Mouse (Mus musculus): ENCODE data around the gene Wipi1. TPM values are rescaled to one million over a fixed set of nuclear protein-coding genes. Genes with fewer than 3 reads are reported as not detected.

The Wipi1 gene
- total and polyA plus RNA-seq, 3 experiments = 2.6 to 8.2 TPM; not detected in 1

- TF ChIP-seq UBTF (IDR thresholded peaks at IDR 0.05; ENCODE audit: borderline replicate concordance, insufficient read depth, low read depth, low read length) = no peak
Observed at GRCm38 (mm10) chr11:109583986-109584385, 27.8 kb downstream of the Wipi1 start (continued).

GRCm38 (mm10) chr11:109579999-109580398 lies 31.8 kb downstream of the Wipi1 start:
- TF ChIP-seq SIN3A (IDR thresholded peaks at IDR 0.05; ENCODE audit: low read length) (no peak), KAT2A (conservative IDR thresholded peaks at IDR 0.05; ENCODE audit: low read depth, low read length) (no peak), MYB (IDR thresholded peaks at IDR 0.05; ENCODE audit: low read depth, low read length) (no peak), POLR2A (IDR thresholded peaks at IDR 0.05; ENCODE audit: control insufficient read depth in 1 of 2, insufficient read depth in 1 of 2, low read depth in 1 of 2, low read length in 2 of 2, poor library complexity in 1 of 2) (no peak), MAX (IDR thresholded peaks at IDR 0.05; ENCODE audit: low read length) (no peak), MXI1 (IDR thresholded peaks at IDR 0.05; ENCODE audit: low read depth, low read length) (no peak), CHD1 (IDR thresholded peaks at IDR 0.05; ENCODE audit: low read depth, low read length) (no peak), POLR2AphosphoS5 (IDR thresholded peaks at IDR 0.05; ENCODE audit: borderline replicate concordance, low read depth, low read length) (no peak), ZNF384 (IDR thresholded peaks at IDR 0.05; ENCODE audit: low read depth, low read length) (no peak), TCF12 (IDR thresholded peaks at IDR 0.05; ENCODE audit: low read depth, low read length) (no peak), ZMIZ1 (IDR thresholded peaks at IDR 0.05; ENCODE audit: low read depth, low read length) (no peak)
- Histone ChIP-seq H3K9ac (ENCODE audit: control insufficient read depth, low read depth, low read length, poor library complexity, severe bottlenecking) (no peak overlapping the region), H3K4me3 (ENCODE audit: control insufficient read depth in 1 of 2, insufficient read depth in 1 of 2, low read depth in 2 of 2, low read length in 2 of 2) (no peak overlapping the region), H3K9me3 (replicated peaks; ENCODE audit: insufficient read depth, low read length) (no peaks in the 10 kb centered on the region), H3K27me3 (ENCODE audit: control insufficient read depth in 1 of 2, insufficient read depth in 2 of 2, low read length in 2 of 2) (no peaks in the 10 kb centered on the region), H3K36me3 (ENCODE audit: control insufficient read depth in 1 of 2, insufficient read depth in 2 of 2, low read length in 2 of 2) (peaks cover 0 to 21% of the 10 kb centered on the region in 2 experiments; a peak in 2 of 4 replicates), H3K27ac (ENCODE audit: control insufficient read depth, low read depth, low read length) (no peak overlapping the region), H3K79me2 (ENCODE audit: control insufficient read depth, insufficient read depth, low read length, poor library complexity) (no peaks in the 10 kb centered on the region), H3K4me1 (ENCODE audit: control insufficient read depth in 1 of 2, insufficient read depth in 2 of 2, low read length in 2 of 2) (peaks cover 23 to 24% of the 10 kb centered on the region in 2 experiments)
- no peak for DNase-seq (ENCODE audit: low read depth, low spot score)

- Histone ChIP-seq H3K79me2 (ENCODE audit: control insufficient read depth, insufficient read depth, low read length, poor library complexity) (no peaks in the 10 kb centered on the region), H3K4me1 (ENCODE audit: control insufficient read depth in 1 of 2, insufficient read depth in 2 of 2, low read length in 2 of 2) (peaks cover 10 to 14% of the 10 kb centered on the region in 2 experiments)
- no peak for TF ChIP-seq ZKSCAN1 (IDR thresholded peaks at IDR 0.05; ENCODE audit: low read depth, low read length)
- TF ChIP-seq SIN3A (IDR thresholded peaks at IDR 0.05; ENCODE audit: low read length) = no peak
- no peak for TF ChIP-seq CHD1 (IDR thresholded peaks at IDR 0.05; ENCODE audit: low read depth, low read length)
- TF ChIP-seq SMC3 (IDR thresholded peaks at IDR 0.05; ENCODE audit: low read depth, low read length) = no peak
- TF ChIP-seq MYB (IDR thresholded peaks at IDR 0.05; ENCODE audit: low read depth, low read length) = no peak
- TF ChIP-seq ETS1 (IDR thresholded peaks at IDR 0.05; ENCODE audit: low read depth, low read length) = no peak
- no peak for TF ChIP-seq TBP (IDR thresholded peaks at IDR 0.05; ENCODE audit: low read depth, low read length)
- TF ChIP-seq BHLHE40 (IDR thresholded peaks at IDR 0.05; ENCODE audit: borderline replicate concordance, low read depth, low read length) = no peak
- TF ChIP-seq RAD21 (IDR thresholded peaks at IDR 0.05; ENCODE audit: low read depth, low read length) = no peak
- no peak for TF ChIP-seq NELFE (IDR thresholded peaks at IDR 0.05; ENCODE audit: low read depth, low read length)
- TF ChIP-seq GABPA (IDR thresholded peaks at IDR 0.05; ENCODE audit: low read depth, low read length) = no peak
- no peak for TF ChIP-seq POLR2AphosphoS5 (IDR thresholded peaks at IDR 0.05; ENCODE audit: borderline replicate concordance, low read depth, low read length)
- TF ChIP-seq CTCF (IDR thresholded peaks at IDR 0.05 in 2 of 3, conservative IDR thresholded peaks at IDR 0.05 in 1 of 3; ENCODE audit: control insufficient read depth in 1 of 3, insufficient read depth in 1 of 3, low read depth in 2 of 3, low read length in 3 of 3, poor library complexity in 1 of 3, severe bottlenecking in 1 of 3) = no peak
- no peak for TF ChIP-seq ZMIZ1 (IDR thresholded peaks at IDR 0.05; ENCODE audit: low read depth, low read length)
- TF ChIP-seq ZC3H11A (IDR thresholded peaks at IDR 0.05; ENCODE audit: low read depth, low read length) = no peak
Observed at GRCm38 (mm10) chr11:109578536-109578935, 33.2 kb downstream of the Wipi1 start.

More at GRCm38 (mm10) chr11:109578536-109578935, 33.2 kb downstream of the Wipi1 start:
- Histone ChIP-seq H3K9ac (ENCODE audit: control insufficient read depth, low read depth, low read length, poor library complexity, severe bottlenecking) (no peak overlapping the region), H3K36me3 (ENCODE audit: control insufficient read depth in 1 of 2, insufficient read depth in 2 of 2, low read length in 2 of 2) (peaks cover 0 to 14% of the 10 kb centered on the region in 2 experiments; a peak in 2 of 4 replicates), H3K27ac (ENCODE audit: control insufficient read depth, low read depth, low read length) (no peak overlapping the region), H3K27me3 (ENCODE audit: control insufficient read depth in 1 of 2, insufficient read depth in 2 of 2, low read length in 2 of 2) (no peaks in the 10 kb centered on the region), H3K4me3 (ENCODE audit: control insufficient read depth in 1 of 2, insufficient read depth in 1 of 2, low read depth in 2 of 2, low read length in 2 of 2) (no peak overlapping the region), H3K9me3 (replicated peaks; ENCODE audit: insufficient read depth, low read length) (no peaks in the 10 kb centered on the region)
- no peak for DNase-seq (ENCODE audit: low read depth, low spot score)
